Mouse (Mus musculus): ENCODE results near the gene Thoc6.

GRCm38 (mm10) chr17:23700079-23700478, 26.4 kb upstream of the Thoc6 start:
- no peak for TF ChIP-seq TAL1 (IDR thresholded peaks at IDR 0.05; ENCODE audit: low read length)
- no peak for TF ChIP-seq GATA1 (IDR thresholded peaks at IDR 0.05; ENCODE audit: low read length)
